Mouse (Mus musculus) kidney, embryonic 16.5 days (tissue): ENCODE data around the gene Gtf2h3. TPM values are rescaled to one million over a fixed set of nuclear protein-coding genes. Genes with fewer than 3 reads are reported as not detected.
"Not testable (repeated sequence)": the region's sequence is repeated elsewhere in the genome, so short reads cannot be mapped to it uniquely, and the experiment has no call there.

ENCODE experiments used
- ATAC-seq: fragments of 200-750 bp; cut with Nextera tagmentation; 2 replicates; pipeline ENCODE4 v1.8.0; 2017; ENCODE audit warnings: moderate TSS enrichment; ENCODE audit not compliant: low FRiP score, low TSS enrichment
- H3K27ac ChIP-seq: fragments of 300-500 bp; sonication (generic); 2 replicates; pipeline ENCODE4 v1.5.1; 2014; ENCODE audit warnings: low read length
- H3K27me3 ChIP-seq: fragments of 300-500 bp; sonication (generic); 2 replicates; pipeline ENCODE4 v1.6.1; 2014; ENCODE audit warnings: low read length, control low read depth, mixed read lengths; ENCODE audit not compliant: insufficient read depth
- H3K36me3 ChIP-seq: fragments of 300-500 bp; sonication (generic); 2 replicates; pipeline ENCODE4 v1.6.1; 2014; ENCODE audit warnings: low read length, control low read depth, mixed read lengths; ENCODE audit not compliant: insufficient read depth
- H3K4me1 ChIP-seq: fragments of 300-500 bp; sonication (generic); 2 replicates; pipeline ENCODE4 v1.6.1; 2014; ENCODE audit warnings: low read length, control low read depth, mixed read lengths; ENCODE audit not compliant: insufficient read depth
- H3K4me2 ChIP-seq: fragments of 300-500 bp; sonication (generic); replicated peaks from 2 replicates; pipeline ENCODE4 v1.6.1; 2014; ENCODE audit warnings: low read depth, low read length
- H3K4me3 ChIP-seq: fragments of 300-500 bp; sonication (generic); 2 replicates; pipeline ENCODE4 v1.5.1; 2014; ENCODE audit warnings: mild to moderate bottlenecking, low read length
- H3K9ac ChIP-seq: fragments of 300-500 bp; sonication (generic); replicated peaks from 2 replicates; pipeline ENCODE4 v1.6.1; 2014; ENCODE audit warnings: low read length
- H3K9me3 ChIP-seq: fragments of 300-500 bp; sonication (generic); 2 replicates; pipeline ENCODE4 v1.6.1; 2016; ENCODE audit warnings: low read length, control low read depth
- WGBS: fragments of 180-500 bp; shearing (Covaris S2); extraction: QIAGEN DNeasy Blood & Tissue Kit; methylation state at CpG from one replicate; pipeline ENCODE4 v1.1.7; 2014; 5-methylcytosine and 5-hydroxymethylcytosine counted together
- polyA plus RNA-seq: library from polyadenylated mRNA; unstranded; fragments of >200 nt; fragmentation: Nextera tagmentation; extraction: Ambion mirVana; gene quantifications from 2 replicates; pipeline ENCODE4 v1.2.1, GENCODE M21; 2015

Gtf2h3 gene
- polyA plus RNA-seq, 1 experiment from 2014 or later: 67.9 TPM

DNA sequence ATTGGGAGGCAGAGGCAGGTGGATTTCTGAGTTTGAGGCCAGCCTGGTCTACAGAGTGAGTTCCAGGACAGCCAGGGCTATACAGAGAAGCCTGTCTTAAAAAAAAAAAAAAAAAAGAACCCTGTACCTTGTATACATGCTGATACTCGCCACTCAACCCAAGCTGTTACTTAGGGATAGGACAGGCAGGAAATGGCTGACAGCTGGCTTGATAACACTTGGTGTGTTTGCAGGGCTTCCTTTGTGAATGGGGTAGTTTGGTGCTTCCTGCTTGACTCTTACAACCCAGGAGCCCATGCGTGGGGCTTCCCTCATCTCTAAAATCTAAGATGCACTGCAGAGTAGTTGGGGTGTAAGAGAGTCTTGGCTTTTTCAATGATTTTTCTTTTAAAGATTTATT is 54.5 kb downstream of the Gtf2h3 start:
- no peak overlapping the region for H3K27ac ChIP-seq
- H3K4me3 ChIP-seq: no peak overlapping the region
- ATAC-seq: no peak
- peaks cover 9% of the 10 kb centered on the region for H3K4me1 ChIP-seq
- H3K27me3 ChIP-seq: no peaks in the 10 kb centered on the region
- H3K9me3 ChIP-seq: no peaks in the 10 kb centered on the region
- no peak overlapping the region for H3K4me2 ChIP-seq
- WGBS: 82% methylated on average over 2 of the region's 2 CpGs
- H3K9ac ChIP-seq: no peak overlapping the region
- H3K36me3 ChIP-seq: peaks cover 40% of the 10 kb centered on the region

DNA sequence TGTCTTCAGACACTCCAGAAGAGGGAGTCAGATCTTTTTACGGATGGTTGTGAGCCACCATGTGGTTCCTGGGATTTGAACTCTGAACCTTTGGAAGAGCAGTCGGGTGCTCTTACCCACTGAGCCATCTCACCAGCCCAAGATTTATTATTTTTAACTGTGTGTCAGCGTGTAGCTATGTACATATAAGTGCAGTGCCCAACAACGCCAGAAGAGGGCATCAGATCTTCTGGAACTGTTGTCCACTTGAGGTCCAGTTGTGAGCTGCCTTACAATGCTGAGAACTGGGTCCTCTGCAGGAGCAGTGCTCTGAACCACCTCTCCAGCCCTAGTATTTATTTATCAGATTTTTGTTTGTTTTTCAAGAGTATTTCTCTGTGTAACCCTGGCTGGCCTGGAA is 56.1 kb downstream of the Gtf2h3 start:
- ATAC-seq, H3K27me3 ChIP-seq, H3K9me3 ChIP-seq, H3K9ac ChIP-seq, H3K4me1 ChIP-seq, H3K4me2 ChIP-seq, H3K4me3 ChIP-seq, H3K27ac ChIP-seq: not testable (repeated sequence)
- H3K36me3 ChIP-seq: peaks cover 56% of the 10 kb centered on the region
- 81% methylated on average over 4 of the region's 4 CpGs for WGBS

DNA sequence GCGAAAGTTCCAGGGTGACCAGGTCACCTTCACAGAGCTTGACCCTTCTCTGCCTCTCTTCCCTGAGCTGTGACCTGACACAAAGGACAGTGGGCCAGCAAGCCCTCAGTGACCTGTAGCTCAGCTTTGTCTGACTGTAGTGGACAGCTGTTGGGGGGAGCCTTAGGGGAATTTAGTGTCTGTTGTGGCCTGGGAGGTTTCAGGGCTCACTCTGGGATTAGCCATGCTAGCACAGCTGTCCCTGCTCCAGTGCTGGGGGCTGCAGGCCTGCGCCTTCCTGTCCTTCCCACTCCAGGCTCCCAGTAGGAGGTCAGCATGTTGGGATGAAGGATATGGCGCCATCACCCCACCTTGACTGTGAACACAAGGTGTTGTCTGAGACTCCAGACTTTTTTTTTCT is 57.2 kb downstream of the Gtf2h3 start:
- Histone ChIP-seq H3K36me3 (peaks cover 64% of the 10 kb centered on the region), H3K4me3 (no peak overlapping the region), H3K9ac (no peak overlapping the region), H3K27me3 (no peaks in the 10 kb centered on the region), H3K4me1 (no peaks in the 10 kb centered on the region), H3K9me3 (no peaks in the 10 kb centered on the region), H3K4me2 (no peak overlapping the region), H3K27ac (no peak overlapping the region)
- no peak for ATAC-seq
- WGBS: 94% methylated on average over 3 of the region's 3 CpGs

DNA sequence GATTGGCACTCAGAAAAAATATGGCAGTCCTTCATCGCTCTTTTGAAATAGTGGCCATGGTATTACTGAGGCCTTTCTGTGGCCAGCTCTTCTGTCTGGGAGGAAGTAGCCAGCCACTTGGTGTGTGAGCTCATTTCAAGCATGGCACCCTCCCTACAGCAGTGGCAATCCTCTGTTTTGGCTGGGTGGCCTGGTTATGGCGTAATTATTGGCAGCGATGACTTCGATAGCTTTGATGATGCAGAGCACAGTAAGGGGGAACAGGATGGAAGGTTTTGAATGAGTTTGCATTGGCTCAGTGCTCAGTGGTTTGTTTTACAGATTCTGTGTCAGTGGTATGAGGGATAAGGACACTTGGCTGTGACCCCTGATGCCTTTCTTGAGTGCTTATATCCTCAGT is 57.8 kb downstream of the Gtf2h3 start:
- H3K9me3 ChIP-seq: no peaks in the 10 kb centered on the region
- no peaks in the 10 kb centered on the region for H3K27me3 ChIP-seq
- no peaks in the 10 kb centered on the region for H3K4me1 ChIP-seq
- H3K27ac ChIP-seq: no peak overlapping the region
- no peak for ATAC-seq
- no peak overlapping the region for H3K4me3 ChIP-seq
- peaks cover 69% of the 10 kb centered on the region for H3K36me3 ChIP-seq
- H3K4me2 ChIP-seq: no peak overlapping the region
- no peak overlapping the region for H3K9ac ChIP-seq
- 95% methylated on average over 4 of the region's 4 CpGs for WGBS

DNA sequence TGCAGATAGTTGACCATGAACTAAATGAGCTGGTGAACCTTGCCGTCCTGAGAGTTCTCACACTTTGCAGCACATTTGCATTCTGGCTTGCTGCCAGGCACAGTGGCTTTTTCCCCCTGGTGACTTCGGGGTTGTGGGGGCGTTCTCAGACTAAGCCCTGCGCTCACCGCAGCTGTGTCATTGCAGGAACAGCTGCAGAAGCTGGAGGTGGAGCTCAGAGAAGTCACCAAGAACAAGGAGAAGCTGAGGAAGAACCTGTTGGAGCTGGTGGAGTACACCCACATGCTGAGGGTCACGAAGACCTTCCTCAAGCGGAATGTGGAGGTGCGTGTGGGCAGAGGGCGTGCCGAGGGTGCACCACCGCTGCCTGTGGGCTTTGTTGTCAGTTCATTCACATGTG is 58.4 kb downstream of the Gtf2h3 start:
- Histone ChIP-seq H3K9ac (no peak overlapping the region), H3K27me3 (no peaks in the 10 kb centered on the region), H3K9me3 (no peaks in the 10 kb centered on the region), H3K4me2 (no peak overlapping the region), H3K4me1 (no peaks in the 10 kb centered on the region), H3K36me3 (peaks cover 75% of the 10 kb centered on the region), H3K27ac (no peak overlapping the region), H3K4me3 (no peak overlapping the region)
- ATAC-seq: no peak
- WGBS: 87% methylated on average over 11 of the region's 11 CpGs

DNA sequence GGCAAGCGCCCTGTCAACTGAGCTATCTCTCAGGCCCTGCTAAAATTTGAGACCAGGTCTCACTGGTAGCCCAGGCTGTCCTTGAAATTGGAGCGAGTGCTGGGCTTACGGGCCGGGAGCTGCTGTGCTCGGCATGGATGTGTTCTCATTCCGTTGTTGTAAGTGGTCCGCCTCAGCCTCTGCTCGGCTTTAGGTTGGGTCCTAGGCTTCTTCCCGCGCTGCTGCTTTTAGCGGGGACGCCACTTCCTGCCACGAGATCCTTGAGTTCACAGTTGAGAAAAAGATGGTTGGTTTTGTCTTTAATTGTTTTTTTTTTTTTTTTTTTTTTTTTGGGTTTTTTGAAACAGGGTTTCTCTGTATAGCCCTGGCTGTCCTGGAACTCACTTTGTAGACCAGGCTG is 58.9 kb downstream of the Gtf2h3 start:
- ATAC-seq: no peak
- Histone ChIP-seq H3K36me3 (peaks cover 81% of the 10 kb centered on the region), H3K27me3 (no peaks in the 10 kb centered on the region)

More for the DNA sequence above, 58.9 kb downstream of the Gtf2h3 start:
- Histone ChIP-seq H3K4me2 (no peak overlapping the region), H3K4me3 (no peak overlapping the region), H3K4me1 (no peaks in the 10 kb centered on the region), H3K27ac (no peak overlapping the region), H3K9ac (no peak overlapping the region), H3K9me3 (no peaks in the 10 kb centered on the region)
- WGBS: 96% methylated on average over 13 of the region's 13 CpGs

Other genes with a start within 250 kb of the Gtf2h3 start
- gene Cdk2ap1, start 216.1 kb upstream of the Gtf2h3 start, polyA plus RNA-seq: 28.4 and 29.9 TPM in 2 replicates
- 72.7 and 94.8 TPM in 2 replicates for gene Sbno1, start 153.1 kb upstream of the Gtf2h3 start, polyA plus RNA-seq
- gene Kmt5a, start 139.2 kb upstream of the Gtf2h3 start, polyA plus RNA-seq: 30.7 and 38.1 TPM in 2 replicates
- 34.7 and 36.8 TPM in 2 replicates for gene Rilpl2, start 100.8 kb upstream of the Gtf2h3 start, polyA plus RNA-seq
- 27.4 and 29.4 TPM in 2 replicates for gene Snrnp35, start 96.0 kb upstream of the Gtf2h3 start, polyA plus RNA-seq
- gene Rilpl1, start 47.7 kb upstream of the Gtf2h3 start, polyA plus RNA-seq: 21.7 and 21.9 TPM in 2 replicates
- gene Tmed2, start 38.4 kb upstream of the Gtf2h3 start, polyA plus RNA-seq: 537 and 602 TPM in 2 replicates
- gene Ddx55, start 26.3 kb upstream of the Gtf2h3 start, polyA plus RNA-seq: 13.9 and 17.2 TPM in 2 replicates
- 73.4 and 76.1 TPM in 2 replicates for gene Eif2b1, start within 50 bp of the Gtf2h3 start, polyA plus RNA-seq
- gene Atp6v0a2, start 49.4 kb downstream of the Gtf2h3 start, polyA plus RNA-seq: 47.1 and 48.6 TPM in 2 replicates
- 0.12 and 0.15 TPM in 2 replicates for gene Dnah10, start 145.9 kb downstream of the Gtf2h3 start, polyA plus RNA-seq